Mouse (Mus musculus) forebrain, embryonic 10.5 days (tissue): Measurements from ENCODE around the gene Arhgap9. TPM values are rescaled to one million over a fixed set of nuclear protein-coding genes. Genes with fewer than 3 reads are reported as not detected.
"Not testable (repeated sequence)": the region's sequence is repeated elsewhere in the genome, so short reads cannot be mapped to it uniquely, and the experiment has no call there.

ENCODE experiments used
- DNase-seq: peaks from one replicate; pipeline ENCODE4 v3.0.0-alpha.2; 2017; ENCODE audit warnings: low spot score; ENCODE audit errors: extremely low spot score
- H3K27ac ChIP-seq: fragments of 300-500 bp; sonication (generic); 2 replicates; pipeline ENCODE4 v1.5.1; 2016; ENCODE audit warnings: mild to moderate bottlenecking
- H3K27me3 ChIP-seq: fragments of 300-500 bp; sonication (generic); 2 replicates; pipeline ENCODE4 v1.6.1; 2016; ENCODE audit warnings: mild to moderate bottlenecking; ENCODE audit not compliant: poor library complexity, severe bottlenecking
- H3K36me3 ChIP-seq: fragments of 300-500 bp; sonication (generic); replicated peaks from 2 replicates; pipeline ENCODE4 v1.6.1; 2016; ENCODE audit warnings: mild to moderate bottlenecking, moderate library complexity
- H3K4me1 ChIP-seq: fragments of 300-500 bp; sonication (generic); 2 replicates; pipeline ENCODE4 v1.6.1; 2016
- H3K4me3 ChIP-seq: fragments of 300-500 bp; sonication (generic); 2 replicates; pipeline ENCODE4 v1.5.1; 2016; ENCODE audit warnings: mild to moderate bottlenecking, moderate library complexity
- H3K9me3 ChIP-seq: fragments of 300-500 bp; sonication (generic); 2 replicates; pipeline ENCODE4 v1.6.1; 2016; ENCODE audit warnings: mild to moderate bottlenecking, moderate library complexity
- WGBS: fragments of 180-500 bp; shearing (Covaris S2); methylation state at CpG from one replicate; pipeline ENCODE4 v1.1.7; 2016; 5-methylcytosine and 5-hydroxymethylcytosine counted together
- polyA plus RNA-seq: library from polyadenylated mRNA; unstranded; fragments of >200 nt; fragmentation: Nextera tagmentation; extraction: Ambion mirVana; gene quantifications from 2 replicates; pipeline ENCODE4 v1.2.1, GENCODE M21; 2016

Arhgap9 gene
- polyA plus RNA-seq, 1 experiment from 2014 or later = 1.7 TPM

DNA sequence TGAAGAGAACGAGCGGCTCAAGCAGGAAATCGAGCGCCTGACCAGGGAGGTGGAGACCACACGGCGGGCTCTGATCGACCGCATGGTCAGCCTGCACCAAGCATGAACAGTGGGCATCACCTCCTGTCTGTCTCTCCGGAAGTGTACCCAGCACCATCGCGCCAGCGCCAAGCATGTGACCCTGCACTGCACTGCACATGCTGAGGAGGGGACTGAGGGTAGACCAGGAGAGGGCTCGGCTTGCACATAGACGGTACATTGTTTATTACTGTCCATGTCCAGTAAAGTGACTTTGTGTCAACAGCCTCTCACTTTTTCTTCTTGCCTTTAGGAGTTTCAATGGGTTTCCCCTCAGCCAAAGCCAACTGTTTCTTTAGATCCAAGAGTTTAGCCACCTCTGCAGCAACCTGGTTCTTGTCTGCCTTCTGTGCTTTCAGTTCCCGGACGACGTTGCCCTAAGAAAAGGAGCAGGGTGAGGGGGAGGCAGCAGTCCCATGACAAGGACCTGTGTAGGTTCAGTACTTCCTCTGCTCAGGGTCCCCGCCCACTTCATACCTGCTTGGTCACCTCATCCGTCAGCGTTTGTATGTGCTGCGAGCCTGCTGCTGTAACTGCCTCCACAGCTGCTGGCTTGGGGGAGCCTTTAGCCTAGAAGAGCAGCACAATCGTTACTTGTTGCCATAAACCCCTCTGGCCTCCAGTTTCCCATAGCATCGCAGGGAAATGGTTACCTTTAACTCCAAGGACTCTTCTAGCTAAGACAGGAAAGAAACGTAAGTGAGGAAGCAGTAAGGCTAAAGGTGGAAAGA lies 25.6 kb upstream of the Arhgap9 start:
- DNase-seq = no peak
- H3K9me3 ChIP-seq = no peaks in the 10 kb centered on the region
- peaks cover 15% of the 10 kb centered on the region for H3K4me1 ChIP-seq
- H3K27ac ChIP-seq = no peak overlapping the region
- no peaks in the 10 kb centered on the region for H3K27me3 ChIP-seq
- peaks cover 92% of the 10 kb centered on the region for H3K36me3 ChIP-seq
- H3K4me3 ChIP-seq = no peak overlapping the region
- WGBS = 95% methylated on average over 24 of the region's 24 CpGs

DNA sequence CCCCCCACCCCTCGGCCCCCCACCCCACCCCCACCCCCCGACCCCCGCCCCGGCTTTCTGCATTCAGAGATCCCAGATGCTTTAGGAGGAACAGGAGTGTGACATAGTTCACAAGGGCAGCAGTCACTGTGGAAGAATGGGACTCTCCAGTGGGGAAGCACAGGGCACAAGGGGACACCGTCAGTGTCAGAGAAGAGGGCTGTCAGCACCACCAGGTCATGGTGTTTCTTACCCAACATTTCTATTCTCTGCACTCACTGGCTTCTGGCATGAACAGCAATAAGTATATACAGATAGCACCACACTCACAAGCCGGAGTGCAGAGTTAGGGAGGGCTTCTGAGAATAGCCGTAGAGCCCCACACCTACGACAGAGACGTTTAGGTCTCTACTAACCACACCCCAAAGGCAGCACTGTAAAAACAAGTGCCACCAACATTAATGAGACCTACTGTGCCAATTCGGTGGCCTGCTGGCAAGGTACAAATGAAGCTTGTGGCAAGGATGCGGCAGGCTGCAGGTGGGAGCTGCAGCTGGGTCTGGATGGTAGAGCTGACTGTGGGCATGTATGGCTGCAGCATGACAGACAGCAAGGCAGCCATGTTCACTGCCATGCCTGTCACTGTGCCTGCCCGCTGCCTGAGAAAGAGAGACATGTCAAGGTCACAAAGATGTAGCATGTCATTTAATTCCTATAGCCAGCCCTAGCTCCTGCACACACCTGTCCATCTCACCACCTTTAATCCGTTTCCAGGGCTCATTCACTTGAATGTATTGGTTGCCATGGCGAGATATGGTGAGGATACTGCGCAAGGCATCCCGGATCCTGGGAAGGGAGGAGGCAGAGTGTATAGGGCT lies 24.5 kb upstream of the Arhgap9 start:
- Histone ChIP-seq H3K4me1 (peaks cover 4% of the 10 kb centered on the region), H3K9me3 (no peaks in the 10 kb centered on the region), H3K36me3 (peaks cover 99% of the 10 kb centered on the region), H3K27ac (no peak overlapping the region), H3K27me3 (no peaks in the 10 kb centered on the region), H3K4me3 (no peak overlapping the region)
- 92% methylated on average over 16 of the region's 16 CpGs for WGBS
- DNase-seq = no peak

DNA sequence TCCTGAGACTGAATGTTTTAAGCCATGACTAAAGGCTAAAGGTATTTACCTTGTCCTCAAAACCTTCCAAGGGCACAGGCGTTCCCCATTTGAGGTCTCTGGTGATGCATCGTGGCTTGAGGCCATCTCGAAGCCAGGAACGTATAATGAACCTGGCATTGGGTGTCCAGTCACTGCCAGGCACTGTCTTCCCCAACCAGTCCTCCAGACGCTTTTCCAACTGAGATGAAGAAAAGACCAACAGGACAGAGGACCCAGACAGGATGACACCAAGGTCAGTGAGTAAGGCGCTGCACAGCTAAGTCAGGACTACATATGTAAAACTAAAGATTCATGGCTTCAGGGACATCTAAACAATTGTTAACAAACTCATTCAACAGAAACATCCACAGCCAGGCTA lies 21.4 kb upstream of the Arhgap9 start:
- Histone ChIP-seq H3K36me3 (peaks cover 100% of the 10 kb centered on the region), H3K4me1 (no peaks in the 10 kb centered on the region), H3K27ac (no peak overlapping the region), H3K27me3 (no peaks in the 10 kb centered on the region), H3K9me3 (no peaks in the 10 kb centered on the region), H3K4me3 (no peak overlapping the region)
- no peak for DNase-seq
- WGBS = 92% methylated on average over 6 of the region's 6 CpGs

DNA sequence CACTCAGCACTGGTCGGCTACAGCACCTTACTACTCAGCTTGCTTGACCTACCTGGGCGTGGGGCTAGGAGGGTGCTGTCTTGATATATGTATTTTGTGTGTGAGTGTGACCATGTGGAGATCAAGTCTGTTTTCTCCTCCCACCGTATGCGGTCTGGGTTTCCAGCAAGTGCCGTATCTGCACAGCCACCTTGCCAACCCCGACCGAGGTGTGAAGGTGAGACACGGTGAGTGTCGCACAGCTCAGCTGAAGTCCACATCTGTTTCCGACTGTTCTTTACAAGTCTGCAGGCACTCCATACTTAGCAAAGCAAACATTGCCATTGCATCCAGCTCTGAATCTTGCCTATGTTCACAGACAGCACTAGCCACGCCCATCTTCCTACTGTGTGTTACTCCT lies 18.6 kb upstream of the Arhgap9 start:
- Histone ChIP-seq H3K4me1 (no peaks in the 10 kb centered on the region), H3K27me3 (no peaks in the 10 kb centered on the region), H3K27ac (no peak overlapping the region), H3K4me3 (no peak overlapping the region), H3K9me3 (no peaks in the 10 kb centered on the region), H3K36me3 (peaks cover 100% of the 10 kb centered on the region)
- 92% methylated on average over 11 of the region's 11 CpGs for WGBS
- DNase-seq = no peak

DNA sequence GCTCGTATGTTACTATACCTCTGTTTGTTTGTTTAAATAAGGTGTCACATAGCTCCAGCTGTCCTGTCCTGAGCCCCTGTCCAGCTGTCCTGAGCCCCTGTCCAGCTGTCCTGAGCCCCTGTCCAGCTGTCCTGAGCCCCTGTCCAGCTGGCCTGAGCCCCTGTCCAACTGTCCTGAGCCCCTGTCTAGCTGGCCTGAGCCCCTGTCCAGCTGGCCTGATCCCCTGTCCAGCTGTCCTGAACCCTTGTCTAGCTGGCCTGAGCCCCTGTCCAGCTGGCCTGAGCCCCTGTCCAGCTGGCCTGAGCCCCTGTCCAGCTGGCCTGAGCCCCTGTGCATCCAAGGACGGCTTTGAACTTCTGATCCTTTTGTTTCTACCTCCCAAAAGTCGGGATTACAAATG lies 12.6 kb upstream of the Arhgap9 start:
- not testable (repeated sequence) for DNase-seq, H3K9me3 ChIP-seq, H3K27me3 ChIP-seq, H3K4me3 ChIP-seq, H3K27ac ChIP-seq
- 90% methylated on average over 3 of the region's 3 CpGs for WGBS
- Histone ChIP-seq H3K4me1 (peaks cover 13% of the 10 kb centered on the region), H3K36me3 (peaks cover 62% of the 10 kb centered on the region)

DNA sequence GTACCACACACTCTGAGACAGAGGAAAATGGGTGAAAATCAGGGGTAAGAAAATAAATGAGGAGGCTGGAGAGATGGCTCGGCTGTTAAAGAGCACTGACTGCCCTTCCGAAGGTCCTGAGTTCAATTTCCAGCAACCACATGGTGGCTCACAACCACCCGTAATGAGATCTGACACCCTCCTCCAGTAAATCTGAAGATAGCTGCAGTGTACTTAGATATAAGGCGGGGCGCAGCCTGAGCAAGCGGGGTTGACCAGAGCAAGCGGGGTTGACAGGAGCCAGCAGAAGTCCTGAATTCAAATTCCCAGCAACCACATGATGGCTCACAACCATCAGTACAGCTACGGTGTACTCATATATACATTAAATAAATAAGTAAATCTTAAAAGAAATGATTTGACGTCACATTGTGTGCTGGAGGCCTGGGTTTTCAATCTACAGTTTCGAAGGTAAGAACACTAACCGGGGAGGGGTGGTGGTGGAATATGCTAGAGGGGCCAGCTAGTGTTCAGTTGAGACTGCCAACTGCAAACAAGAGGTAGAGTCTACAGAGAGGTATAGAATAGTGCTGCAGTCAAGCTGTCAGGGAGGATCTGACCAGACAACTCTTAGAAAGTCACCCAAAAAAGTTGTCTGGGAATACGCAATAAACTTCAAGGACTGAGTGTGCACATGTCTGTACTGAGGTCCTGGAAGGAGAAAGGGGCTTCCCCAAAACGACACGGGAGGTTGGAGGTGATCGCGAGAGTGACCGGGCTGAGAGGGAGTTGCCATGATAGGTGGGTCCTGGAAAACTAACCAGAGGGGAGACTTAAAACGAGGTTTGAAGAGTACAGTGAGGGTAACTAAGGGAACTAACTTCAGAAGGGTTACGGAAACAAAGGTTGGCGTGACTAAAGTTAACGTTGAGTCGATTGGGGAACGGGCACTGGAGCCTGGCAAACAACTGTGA lies 11.0 kb upstream of the Arhgap9 start:
- 40% methylated on average over 23 of the region's 23 CpGs for WGBS
- no peak for DNase-seq

DNA sequence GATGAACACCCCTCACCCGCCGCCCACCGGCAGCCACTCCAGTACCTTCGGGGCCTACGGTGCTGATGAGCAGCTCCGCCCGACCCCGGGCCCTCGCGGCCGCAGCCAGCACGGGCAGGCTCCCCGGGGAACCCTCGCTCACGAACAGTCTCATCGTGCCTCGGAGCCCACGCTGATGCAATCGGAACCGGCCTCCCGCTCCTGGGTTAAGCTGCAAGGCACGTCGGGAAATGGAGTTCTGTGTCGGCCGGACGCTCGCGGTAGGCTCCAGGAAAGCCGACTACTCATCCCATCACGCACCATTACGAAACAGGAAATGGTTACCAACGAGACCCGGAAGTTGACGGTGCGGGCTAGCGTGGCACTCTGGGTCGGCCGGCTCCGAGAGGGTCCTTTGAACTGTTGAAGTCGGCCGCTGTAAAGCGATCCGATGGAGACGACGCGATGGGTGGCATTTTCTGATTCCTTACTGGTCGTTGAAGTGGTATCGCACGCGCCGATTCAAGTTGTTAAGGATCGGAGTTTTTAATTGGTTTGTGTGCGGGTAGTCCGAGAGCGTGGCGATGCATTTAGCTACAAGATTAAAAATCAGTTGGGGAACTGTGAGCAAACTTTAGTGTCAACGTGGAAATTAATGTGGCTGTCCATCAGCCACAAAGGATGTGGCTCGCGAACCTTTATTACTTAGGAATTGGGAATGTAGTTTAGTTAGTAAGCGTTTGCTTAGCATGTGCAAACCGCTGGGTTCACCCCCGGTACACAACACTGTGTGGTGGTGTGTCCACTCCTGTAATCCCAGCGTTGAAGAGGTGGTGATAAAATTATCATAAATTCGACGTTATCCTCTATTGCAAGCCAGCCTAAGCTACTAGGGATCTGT lies 10.0 kb upstream of the Arhgap9 start, which contains the start of gene Mars:
TSS of gene Mars (minus strand) at position 311 of the 880 bp plus-strand sequence.
- Histone ChIP-seq H3K9me3 (no peaks in the 10 kb centered on the region), H3K4me3 (peak within 1 kb of the TSS; percentile 84), H3K27me3 (no peaks in the 10 kb centered on the region), H3K36me3 (peaks cover 36% of the 10 kb centered on the region), H3K4me1 (peaks cover 13% of the 10 kb centered on the region), H3K27ac (peak within 1 kb of the TSS; percentile 94)
- DNase-seq = peak; percentile 95
- WGBS = under 1% methylated on average over 65 of the region's 65 CpGs

More for the DNA sequence above, 11.0 kb upstream of the Arhgap9 start:
- peaks cover 45% of the 10 kb centered on the region for H3K36me3 ChIP-seq
- H3K4me1 ChIP-seq = peaks cover 13% of the 10 kb centered on the region
- H3K27ac ChIP-seq = peak overlapping the region; percentile 94
- H3K4me3 ChIP-seq = peak overlapping the region; percentile 84
- no peaks in the 10 kb centered on the region for H3K27me3 ChIP-seq
- no peaks in the 10 kb centered on the region for H3K9me3 ChIP-seq

DNA sequence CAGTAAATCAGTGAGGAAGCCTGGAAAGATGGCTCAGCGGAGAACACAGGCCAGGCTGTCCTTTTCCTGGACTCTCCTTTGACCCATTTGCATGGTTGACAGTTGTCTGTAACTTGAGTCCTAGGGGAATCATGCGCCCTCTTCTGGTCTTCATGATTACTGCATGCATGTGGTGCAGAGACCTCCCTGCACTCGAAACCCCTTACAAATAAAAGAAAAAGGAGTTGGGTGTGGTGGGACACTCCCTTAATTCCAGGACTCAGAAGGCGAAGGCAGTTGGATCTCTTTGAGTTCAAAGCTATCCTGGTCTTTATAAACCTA lies 9.4 kb upstream of the Arhgap9 start:
- DNase-seq = peak; percentile 85
- 1% methylated on average over 4 of the region's 4 CpGs for WGBS
- Histone ChIP-seq H3K27ac (peak overlapping the region; percentile 94), H3K36me3 (peaks cover 30% of the 10 kb centered on the region), H3K9me3 (no peaks in the 10 kb centered on the region), H3K4me3 (peak overlapping the region; percentile 84), H3K4me1 (peaks cover 13% of the 10 kb centered on the region), H3K27me3 (no peaks in the 10 kb centered on the region)

DNA sequence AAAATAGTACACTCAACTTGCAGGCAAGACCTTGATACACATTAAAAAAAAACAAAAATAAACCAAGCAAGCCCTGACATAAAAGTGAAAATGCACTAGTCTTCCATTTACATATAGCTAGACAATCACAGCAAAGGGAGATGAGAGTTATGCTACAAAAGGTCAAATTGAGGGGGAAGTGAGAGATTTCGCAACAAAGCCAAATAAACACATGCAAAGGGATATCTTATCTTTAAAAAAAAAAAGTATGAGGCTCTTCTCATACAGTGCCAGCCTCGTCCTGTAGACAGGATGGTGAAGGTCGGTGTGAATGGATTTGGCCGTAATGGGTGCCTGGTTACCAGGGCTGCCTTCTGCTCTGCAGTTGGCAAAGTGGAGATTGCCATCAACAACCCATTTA lies 8.9 kb upstream of the Arhgap9 start:
- Histone ChIP-seq H3K27me3 (no peaks in the 10 kb centered on the region), H3K9me3 (no peaks in the 10 kb centered on the region), H3K27ac (no peak overlapping the region), H3K4me1 (peaks cover 13% of the 10 kb centered on the region), H3K36me3 (peaks cover 25% of the 10 kb centered on the region), H3K4me3 (no peak overlapping the region)
- WGBS = 81% methylated on average over 4 of the region's 4 CpGs
- no peak for DNase-seq

DNA sequence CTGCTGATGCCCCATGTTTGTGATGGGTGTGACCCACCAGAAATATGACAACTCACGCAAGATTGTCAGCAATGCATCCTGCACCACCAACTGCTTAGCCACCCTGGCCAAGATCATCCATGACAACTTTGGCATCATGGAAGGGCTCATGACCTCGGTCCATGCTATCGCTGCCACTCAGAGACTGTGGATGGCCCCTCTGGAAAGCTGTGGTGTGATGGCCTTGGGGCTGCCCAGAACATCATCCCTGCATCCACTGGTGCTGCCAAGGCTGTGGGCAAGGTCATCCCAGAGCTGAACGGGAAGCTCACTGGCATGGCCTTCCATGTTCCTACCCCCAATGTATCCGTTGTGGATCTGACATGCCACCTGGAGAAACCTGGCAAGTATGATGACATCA lies 8.2 kb upstream of the Arhgap9 start:
- H3K27me3 ChIP-seq, DNase-seq, H3K4me3 ChIP-seq, H3K9me3 ChIP-seq, H3K27ac ChIP-seq: not testable (repeated sequence)
- Histone ChIP-seq H3K4me1 (peaks cover 13% of the 10 kb centered on the region), H3K36me3 (peaks cover 18% of the 10 kb centered on the region)
- WGBS = 87% methylated on average over 5 of the region's 5 CpGs

DNA sequence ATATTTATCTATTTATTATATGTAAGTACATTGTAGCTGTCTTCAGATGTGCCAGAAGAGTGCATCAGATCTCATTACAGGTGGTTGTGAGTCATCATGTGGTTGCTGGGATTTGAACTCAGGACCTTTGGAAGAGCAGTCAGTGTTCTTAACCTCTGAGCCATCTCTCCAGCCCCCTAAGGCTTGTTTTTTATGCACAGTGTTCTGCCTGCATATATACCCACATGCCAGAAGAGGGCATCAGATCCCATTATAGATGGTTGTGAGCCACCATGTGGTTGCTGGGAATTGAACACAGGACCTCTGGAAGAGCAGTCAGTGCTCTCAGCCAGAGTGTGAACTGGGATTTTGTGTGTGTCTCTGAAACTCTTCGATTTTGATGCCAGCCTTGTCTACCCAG lies 6.8 kb upstream of the Arhgap9 start:
- H3K27ac ChIP-seq, H3K4me3 ChIP-seq, H3K36me3 ChIP-seq, DNase-seq, H3K27me3 ChIP-seq, H3K9me3 ChIP-seq: not testable (repeated sequence)
- WGBS = 87% methylated on average over 1 of the region's 1 CpGs
- H3K4me1 ChIP-seq = peaks cover 12% of the 10 kb centered on the region
